Mouse (Mus musculus): Measurements from ENCODE around the gene Tldc1. TPM values are rescaled to one million over a fixed set of nuclear protein-coding genes. Genes with fewer than 3 reads are reported as not detected.

Gene Tldc1
- polyA plus RNA-seq, 1 experiment from 2014 or later: 14.6 TPM

DNA sequence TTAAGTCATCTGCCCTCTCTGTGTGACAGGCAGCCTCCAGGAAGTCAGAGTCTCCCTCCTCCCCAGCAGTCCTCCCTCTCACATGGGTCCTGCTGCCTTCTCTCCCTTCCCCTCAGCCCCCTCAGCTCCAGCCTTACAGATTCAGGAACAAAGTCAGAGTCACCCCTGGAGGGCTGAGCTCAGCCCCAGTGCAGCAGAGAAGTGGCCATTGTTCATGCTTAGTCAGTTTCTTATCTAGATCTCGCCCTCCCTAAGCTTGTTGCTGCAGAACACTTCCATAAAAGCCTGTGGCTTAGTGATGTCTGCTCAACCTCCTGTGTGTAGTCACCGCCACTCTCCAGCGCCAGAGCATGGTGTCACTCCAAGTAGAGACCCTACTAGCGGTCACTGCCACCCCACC is 33.6 kb downstream of the Tldc1 start:
- Histone ChIP-seq H3K9me3 (replicated peaks) (no peaks in the 10 kb centered on the region), H3K27ac (no peak overlapping the region), H3K27me3 (ENCODE audit: low read depth, poor library complexity, severe bottlenecking) (no peaks in the 10 kb centered on the region), H3K4me3 (no peak overlapping the region), H3K4me1 (peaks cover 9% of the 10 kb centered on the region; the same call in 1 of the 2 replicates), H3K36me3 (no peaks in the 10 kb centered on the region)
- 82% methylated on average over 4 of the region's 4 CpGs for WGBS
- DNase-seq (ENCODE audit: low spot score): no peak

DNA sequence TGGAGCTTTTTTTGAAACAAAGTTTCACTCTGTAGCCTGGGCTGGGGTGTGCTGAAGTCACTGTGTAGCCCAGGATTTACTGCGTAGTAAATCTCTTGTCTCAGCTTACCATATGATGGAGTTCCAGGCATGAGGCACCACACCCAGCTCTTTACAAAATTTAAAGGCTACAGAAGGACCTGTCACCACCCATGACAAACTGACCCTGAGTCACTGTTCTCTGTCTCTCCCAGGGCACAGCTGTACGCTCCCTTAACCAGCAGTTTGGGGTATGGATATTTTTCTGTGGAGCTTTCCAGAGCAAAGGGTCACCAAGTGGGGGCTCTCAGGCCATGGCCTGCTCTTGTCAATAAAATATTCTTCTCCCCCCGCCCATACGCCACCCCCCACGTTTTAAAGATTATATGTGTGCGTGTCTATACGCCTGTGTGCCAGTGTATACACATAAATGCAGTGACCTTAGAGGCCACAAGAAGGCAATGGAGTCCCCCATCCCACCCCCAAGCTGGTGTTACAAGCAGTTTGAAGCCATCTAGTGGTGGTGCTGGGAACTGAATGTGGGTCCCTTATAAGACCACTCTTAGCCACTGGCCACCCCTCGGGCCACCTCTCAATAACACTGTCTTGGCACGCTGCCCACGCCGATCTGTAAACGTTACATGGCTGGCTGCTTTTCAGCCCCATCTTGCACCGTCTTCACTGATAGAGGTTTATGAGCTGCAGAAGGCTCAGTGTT is 34.8 kb downstream of the Tldc1 start:
- Histone ChIP-seq H3K27ac (no peak overlapping the region), H3K4me1 (peaks cover 9% of the 10 kb centered on the region; the same call in 1 of the 2 replicates), H3K27me3 (ENCODE audit: low read depth, poor library complexity, severe bottlenecking) (no peaks in the 10 kb centered on the region), H3K9me3 (replicated peaks) (no peaks in the 10 kb centered on the region), H3K36me3 (no peaks in the 10 kb centered on the region), H3K4me3 (no peak overlapping the region)
- WGBS: 62% methylated on average over 13 of the region's 13 CpGs
- DNase-seq (ENCODE audit: low spot score): peak; percentile 67

DNA sequence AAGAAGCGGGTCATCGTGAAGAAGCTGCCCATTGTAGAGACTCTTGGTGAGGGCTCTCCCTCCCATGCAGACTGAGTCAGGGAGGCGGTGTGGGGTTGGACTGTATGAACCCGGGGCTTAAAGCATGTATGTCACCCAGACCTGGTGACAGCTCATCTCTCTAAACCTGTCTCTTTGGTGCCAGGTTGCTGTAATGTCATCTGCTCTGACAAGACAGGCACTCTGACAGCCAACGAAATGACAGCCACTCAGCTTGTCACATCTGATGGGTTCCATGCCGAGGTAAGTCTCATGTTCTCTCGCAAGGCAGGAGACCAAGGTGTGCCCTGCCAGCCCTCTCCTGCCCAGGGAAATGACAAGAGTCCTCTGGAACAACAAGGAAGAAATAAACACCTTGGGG is 35.8 kb downstream of the Tldc1 start:
- H3K36me3 ChIP-seq: no peaks in the 10 kb centered on the region
- DNase-seq (ENCODE audit: low spot score): no peak
- WGBS: 89% methylated on average over 7 of the region's 7 CpGs

DNA sequence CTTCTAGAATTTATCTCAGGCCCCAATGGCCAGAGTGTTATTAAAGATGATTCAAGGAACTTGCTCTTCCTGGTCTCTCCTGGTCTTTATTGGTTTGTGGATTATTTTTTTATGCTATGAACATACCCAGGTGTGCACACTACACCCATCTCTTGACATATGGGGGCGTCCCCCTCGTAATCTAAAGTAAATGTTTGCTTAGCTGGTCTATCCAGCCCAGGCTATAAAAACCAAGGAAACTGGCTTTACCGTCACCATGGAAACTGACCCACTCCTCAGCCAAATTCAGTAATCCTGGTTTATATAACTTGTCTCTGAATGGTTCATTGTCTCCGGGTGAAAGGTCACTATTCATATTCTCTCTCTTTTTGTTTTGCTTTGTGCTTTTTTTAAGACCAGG is 37.6 kb downstream of the Tldc1 start:
- Histone ChIP-seq H3K4me3 (no peak overlapping the region), H3K36me3 (no peaks in the 10 kb centered on the region), H3K27ac (no peak overlapping the region), H3K27me3 (ENCODE audit: low read depth, poor library complexity, severe bottlenecking) (no peaks in the 10 kb centered on the region), H3K4me1 (peaks cover 9% of the 10 kb centered on the region; the same call in 1 of the 2 replicates), H3K9me3 (replicated peaks) (no peaks in the 10 kb centered on the region)
- WGBS: 89% methylated on average over 4 of the region's 4 CpGs
- no peak for DNase-seq (ENCODE audit: low spot score)

More for the DNA sequence above, 35.8 kb downstream of the Tldc1 start:
- H3K27ac ChIP-seq: no peak overlapping the region
- H3K9me3 ChIP-seq (replicated peaks): no peaks in the 10 kb centered on the region
- H3K4me1 ChIP-seq: peaks cover 9% of the 10 kb centered on the region; the same call in 1 of the 2 replicates
- no peak overlapping the region for H3K4me3 ChIP-seq
- H3K27me3 ChIP-seq (ENCODE audit: low read depth, poor library complexity, severe bottlenecking): no peaks in the 10 kb centered on the region

DNA sequence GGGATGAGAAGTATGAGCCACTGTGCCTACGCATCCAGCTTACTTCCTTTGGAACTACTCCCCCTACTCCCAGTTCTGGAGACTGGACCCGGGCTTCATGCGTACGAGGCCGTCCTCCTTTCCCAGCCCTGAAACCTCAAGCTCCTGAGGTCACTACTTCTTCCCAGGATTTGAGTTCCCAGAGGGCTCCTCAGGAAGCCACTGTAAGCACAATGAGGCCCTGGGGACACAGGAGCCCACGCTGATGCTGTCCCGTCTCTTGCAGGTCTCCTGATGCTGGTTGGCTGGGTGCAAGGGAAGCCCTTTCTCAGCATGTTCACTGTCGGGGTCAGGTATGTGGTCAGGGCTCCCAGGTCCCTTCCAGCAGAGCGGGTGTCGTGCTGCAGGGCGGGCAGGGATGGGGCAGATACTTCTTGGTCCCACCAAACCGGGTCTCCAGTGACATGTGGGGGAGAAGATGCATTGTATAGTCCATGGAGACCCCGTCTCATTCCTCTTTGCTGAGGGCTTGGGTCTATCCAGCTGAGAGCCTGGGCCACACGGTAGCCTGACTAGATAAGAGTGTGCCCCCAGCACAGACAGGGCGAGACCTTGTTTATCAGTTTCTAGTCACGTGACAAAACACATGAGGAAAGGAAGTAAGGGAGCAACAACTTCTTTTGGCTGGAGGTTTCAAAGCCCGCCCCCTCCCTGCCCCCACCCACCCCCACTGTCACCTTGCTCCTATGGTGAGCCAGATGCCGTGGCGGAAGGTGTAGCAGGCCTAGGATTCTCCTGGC is 39.9 kb downstream of the Tldc1 start:
- Histone ChIP-seq H3K27me3 (ENCODE audit: low read depth, poor library complexity, severe bottlenecking) (no peaks in the 10 kb centered on the region), H3K36me3 (no peaks in the 10 kb centered on the region), H3K4me3 (no peak overlapping the region), H3K4me1 (peaks cover 5% of the 10 kb centered on the region; the same call in 1 of the 2 replicates), H3K9me3 (replicated peaks) (no peaks in the 10 kb centered on the region), H3K27ac (no peak overlapping the region)
- no peak for DNase-seq (ENCODE audit: low spot score)
- WGBS: 75% methylated on average over 19 of the region's 19 CpGs

DNA sequence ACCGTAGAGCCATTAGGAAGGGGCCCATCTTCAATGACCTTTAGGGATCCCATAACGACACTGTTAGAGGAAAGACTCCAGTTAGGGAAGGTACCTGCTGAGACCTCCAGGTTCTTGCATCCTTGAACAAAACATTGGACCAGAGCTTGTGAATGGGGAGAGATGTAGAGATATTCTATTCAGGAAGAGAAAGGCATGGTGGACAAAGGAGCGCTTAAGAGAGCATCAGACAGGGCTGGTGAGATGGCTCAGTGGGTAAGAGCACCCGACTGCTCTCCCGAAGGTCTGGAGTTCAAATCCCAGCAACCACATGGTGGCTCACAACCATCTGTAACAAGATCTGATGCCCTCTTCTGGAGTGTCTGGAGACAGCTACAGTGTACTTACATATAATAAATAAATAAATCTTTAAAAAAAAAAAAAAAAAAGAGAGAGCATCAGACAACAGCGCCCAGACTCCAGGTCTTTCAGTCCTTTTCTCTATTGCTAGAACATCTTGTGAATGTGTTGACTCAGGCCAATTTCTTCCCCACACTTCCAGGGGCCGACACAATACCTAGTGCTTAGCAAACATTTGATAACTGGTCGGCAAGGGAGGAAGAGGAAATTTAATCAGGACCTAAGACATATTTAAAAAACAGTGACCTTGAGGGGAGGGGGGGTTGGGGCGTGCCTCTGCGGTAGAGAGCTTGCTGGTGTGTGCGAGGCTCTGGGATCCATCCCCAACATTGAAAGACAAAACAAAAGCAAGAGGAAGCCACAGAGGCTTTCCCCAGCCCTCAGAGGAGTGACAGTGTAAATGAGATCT is 40.9 kb downstream of the Tldc1 start:
- H3K36me3 ChIP-seq: no peaks in the 10 kb centered on the region
- no peak overlapping the region for H3K27ac ChIP-seq
- no peak overlapping the region for H3K4me3 ChIP-seq
- WGBS: 87% methylated on average over 11 of the region's 11 CpGs
- H3K9me3 ChIP-seq (replicated peaks): no peaks in the 10 kb centered on the region
- H3K27me3 ChIP-seq (ENCODE audit: low read depth, poor library complexity, severe bottlenecking): no peaks in the 10 kb centered on the region
- H3K4me1 ChIP-seq: no peaks in the 10 kb centered on the region
- no peak for DNase-seq (ENCODE audit: low spot score)

DNA sequence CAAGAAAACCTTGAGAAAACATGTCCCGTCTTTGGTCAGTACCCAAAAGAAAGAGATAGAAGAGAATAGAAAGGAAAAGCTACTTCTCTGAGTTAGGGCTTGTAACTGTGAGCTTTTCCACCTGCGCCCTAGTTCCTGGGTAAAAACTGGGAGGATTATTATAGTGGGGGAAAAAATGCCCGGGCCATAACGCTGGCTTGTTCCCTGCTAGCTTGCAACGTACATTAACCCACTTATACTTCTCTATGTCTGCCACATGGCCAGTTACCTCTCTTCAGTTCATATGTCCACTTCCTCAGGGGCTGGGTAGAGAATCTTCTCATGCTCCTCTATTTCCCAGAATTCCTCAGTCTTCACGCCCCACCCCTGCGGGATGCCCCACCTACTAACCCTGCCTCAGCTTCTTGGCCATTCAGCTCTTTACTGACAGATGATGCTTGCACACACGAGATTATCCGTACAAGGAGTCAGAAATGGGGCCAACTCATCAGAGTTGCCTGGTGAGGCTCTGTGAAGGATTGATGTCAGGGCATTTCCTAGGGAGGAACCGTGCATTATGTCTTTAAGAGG is 41.8 kb downstream of the Tldc1 start:
- Histone ChIP-seq H3K4me1 (no peaks in the 10 kb centered on the region), H3K4me3 (no peak overlapping the region), H3K36me3 (no peaks in the 10 kb centered on the region), H3K9me3 (replicated peaks) (no peaks in the 10 kb centered on the region), H3K27ac (no peak overlapping the region), H3K27me3 (ENCODE audit: low read depth, poor library complexity, severe bottlenecking) (no peaks in the 10 kb centered on the region)
- DNase-seq (ENCODE audit: low spot score): no peak
- WGBS: 90% methylated on average over 10 of the region's 10 CpGs

DNA sequence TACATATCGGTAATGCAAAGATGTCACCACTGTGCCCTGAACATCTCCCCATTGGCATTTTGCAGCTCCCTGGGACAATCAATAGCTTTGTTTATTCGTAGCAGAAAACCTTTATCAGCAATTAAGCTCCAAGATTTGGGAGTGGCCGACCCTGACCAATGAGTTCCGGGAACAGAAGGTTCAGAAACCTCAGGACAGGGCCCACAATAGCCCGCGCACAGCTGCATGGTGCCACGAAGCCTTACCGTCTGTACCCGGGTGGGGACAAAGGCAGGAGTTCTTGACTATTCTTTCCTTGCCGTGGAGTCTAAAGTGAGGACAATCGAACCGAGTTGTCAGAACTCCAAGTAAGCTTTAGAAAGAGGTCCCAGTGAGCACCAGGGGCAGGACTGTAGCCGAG is 46.1 kb downstream of the Tldc1 start:
- WGBS: 88% methylated on average over 13 of the region's 13 CpGs
- Histone ChIP-seq H3K36me3 (no peaks in the 10 kb centered on the region), H3K4me3 (no peak overlapping the region), H3K4me1 (0 out of 2 replicates have a peak, but pooled peaks cover 3% of the 10 kb centered on the region), H3K9me3 (replicated peaks) (no peaks in the 10 kb centered on the region), H3K27me3 (ENCODE audit: low read depth, poor library complexity, severe bottlenecking) (no peaks in the 10 kb centered on the region), H3K27ac (no peak overlapping the region)
- DNase-seq (ENCODE audit: low spot score): no peak

DNA sequence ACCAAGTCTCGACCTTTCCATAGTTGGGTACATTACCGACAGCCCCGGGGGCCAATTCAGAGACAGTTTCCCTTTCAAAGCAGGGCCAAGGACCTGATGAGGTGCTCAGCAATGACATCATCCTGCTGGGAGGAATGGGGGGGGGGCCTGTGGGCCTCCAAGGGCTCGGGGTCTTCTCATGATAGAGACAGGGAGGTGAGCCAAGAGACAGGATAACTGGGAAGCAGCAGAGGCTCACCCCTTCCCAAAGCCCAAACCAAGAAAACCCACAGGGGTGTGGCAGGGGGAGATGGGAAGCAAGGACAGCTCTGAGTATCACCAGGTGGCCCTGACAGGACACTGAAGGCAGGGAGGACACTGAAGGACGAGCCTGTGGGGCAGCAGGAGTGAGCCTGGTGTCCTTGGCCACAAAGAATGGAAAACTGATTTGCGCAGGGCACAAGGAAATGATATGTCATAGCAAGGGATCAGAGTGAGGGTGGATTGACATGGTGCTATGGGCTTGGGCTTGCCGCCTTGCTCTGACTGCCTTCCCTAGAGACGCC is 49.8 kb downstream of the Tldc1 start:
- Histone ChIP-seq H3K27me3 (ENCODE audit: low read depth, poor library complexity, severe bottlenecking) (0 out of 2 replicates have a peak, but pooled peaks cover 9% of the 10 kb centered on the region), H3K4me3 (no peak overlapping the region), H3K36me3 (no peaks in the 10 kb centered on the region), H3K27ac (no peak overlapping the region), H3K9me3 (replicated peaks) (no peaks in the 10 kb centered on the region), H3K4me1 (0 out of 2 replicates have a peak, but pooled peaks cover 3% of the 10 kb centered on the region)
- WGBS: 93% methylated on average over 8 of the region's 8 CpGs
- no peak for DNase-seq (ENCODE audit: low spot score)

DNA sequence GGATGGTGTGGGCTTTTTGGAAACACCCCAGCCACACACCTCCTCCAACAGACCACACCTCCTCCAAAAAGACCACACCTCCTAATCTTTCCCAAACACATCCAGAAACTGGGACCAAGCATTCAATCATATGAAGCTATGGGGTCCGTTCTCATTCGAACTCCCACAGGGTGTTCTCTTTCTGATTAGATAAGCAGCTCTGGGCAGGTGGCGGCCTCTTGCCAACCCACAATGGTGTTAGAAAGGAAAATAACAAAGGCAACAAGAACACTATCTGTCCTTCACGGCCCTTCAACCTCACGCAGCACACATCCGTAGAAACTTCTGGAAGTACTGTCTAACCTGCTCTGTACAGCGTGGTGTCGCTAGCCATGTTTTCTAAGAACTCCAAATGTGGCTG is 51.1 kb downstream of the Tldc1 start:
- 94% methylated on average over 8 of the region's 8 CpGs for WGBS
- Histone ChIP-seq H3K9me3 (replicated peaks) (no peaks in the 10 kb centered on the region), H3K4me1 (0 out of 2 replicates have a peak, but pooled peaks cover 3% of the 10 kb centered on the region), H3K27me3 (ENCODE audit: low read depth, poor library complexity, severe bottlenecking) (0 out of 2 replicates have a peak, but pooled peaks cover 9% of the 10 kb centered on the region), H3K4me3 (no peak overlapping the region), H3K27ac (no peak overlapping the region), H3K36me3 (no peaks in the 10 kb centered on the region)
- no peak for DNase-seq (ENCODE audit: low spot score)

DNA sequence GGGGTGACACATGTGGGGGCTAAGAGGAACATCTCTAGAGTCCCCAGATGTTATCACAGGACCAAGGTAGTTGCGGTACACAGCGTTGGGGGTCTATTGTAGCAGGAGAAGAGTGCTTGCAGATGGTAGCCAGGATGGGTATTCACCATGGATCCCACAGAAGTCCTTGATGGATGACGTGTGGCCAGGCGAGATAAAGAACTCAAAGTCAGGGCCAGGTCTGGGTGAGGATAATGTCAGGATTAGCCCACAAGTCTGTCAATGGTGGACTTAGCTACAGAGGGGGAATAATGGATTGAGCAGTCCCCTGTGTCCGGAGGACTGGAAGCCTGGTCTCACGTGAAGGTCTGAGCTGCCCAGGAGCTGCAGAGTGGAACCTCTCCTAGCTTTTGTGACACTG is 53.6 kb downstream of the Tldc1 start:
- Histone ChIP-seq H3K36me3 (no peaks in the 10 kb centered on the region), H3K4me1 (peaks cover 8% of the 10 kb centered on the region), H3K4me3 (no peak overlapping the region), H3K27me3 (ENCODE audit: low read depth, poor library complexity, severe bottlenecking) (0 out of 2 replicates have a peak, but pooled peaks cover 9% of the 10 kb centered on the region), H3K9me3 (replicated peaks) (no peaks in the 10 kb centered on the region), H3K27ac (no peak overlapping the region)
- 83% methylated on average over 6 of the region's 6 CpGs for WGBS
- DNase-seq (ENCODE audit: low spot score): no peak

DNA sequence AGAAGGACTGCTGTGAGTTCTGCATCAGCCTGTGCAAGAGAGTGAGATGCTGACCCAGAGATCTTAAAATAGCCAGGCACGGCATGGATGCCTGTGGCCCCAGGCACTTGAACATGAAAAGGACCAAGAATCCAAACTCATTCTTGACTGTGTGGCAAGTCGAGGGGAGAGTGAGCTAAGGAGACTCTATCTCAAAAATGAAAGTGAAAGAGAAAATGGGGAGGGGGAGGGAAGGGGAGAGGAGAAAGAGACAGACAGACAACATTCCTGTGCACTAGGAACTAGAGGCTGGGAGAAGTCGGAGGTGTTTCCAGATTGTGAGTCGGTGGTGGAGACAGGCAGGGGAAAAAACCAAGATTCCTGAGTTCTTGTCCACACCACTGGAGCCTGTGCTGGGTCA is 54.5 kb downstream of the Tldc1 start:
- no peaks in the 10 kb centered on the region for H3K36me3 ChIP-seq

More for the DNA sequence above, 54.5 kb downstream of the Tldc1 start:
- Histone ChIP-seq H3K4me1 (peaks cover 12% of the 10 kb centered on the region), H3K4me3 (no peak overlapping the region), H3K27ac (no peak overlapping the region), H3K9me3 (replicated peaks) (no peaks in the 10 kb centered on the region), H3K27me3 (ENCODE audit: low read depth, poor library complexity, severe bottlenecking) (0 out of 2 replicates have a peak, but pooled peaks cover 9% of the 10 kb centered on the region)
- no peak for DNase-seq (ENCODE audit: low spot score)
- WGBS: 69% methylated on average over 4 of the region's 4 CpGs

All from limb, embryonic 10.5 days (tissue).